Mouse (Mus musculus): ENCODE measurements around the gene Ikbke.

DNA sequence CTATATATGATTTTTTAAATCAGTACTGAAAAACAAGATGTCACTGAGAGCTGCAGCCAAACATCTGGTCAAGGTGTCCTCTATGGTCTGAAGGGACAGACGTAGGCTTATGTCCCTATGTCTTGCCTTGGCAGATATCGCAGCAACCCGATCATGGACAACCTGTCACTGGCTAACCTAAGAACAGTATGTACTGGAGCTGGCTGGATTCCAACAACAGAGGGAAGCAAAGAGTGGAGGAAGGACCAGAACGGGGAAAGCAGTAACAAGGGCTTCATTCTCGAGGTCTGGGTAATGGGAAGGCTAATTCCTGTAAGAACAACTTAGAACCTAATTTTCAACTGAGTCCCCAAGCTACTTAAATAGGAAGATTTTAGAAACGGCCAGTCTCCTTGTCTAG, 9.5 kb upstream of the Ikbke start:
- no peak for TF ChIP-seq POLR2A (IDR thresholded peaks at IDR 0.05; ENCODE audit: borderline replicate concordance, insufficient read depth, low read length)
- TF ChIP-seq CTCF (IDR thresholded peaks at IDR 0.05; ENCODE audit: borderline replicate concordance, insufficient read depth, low read depth, low read length): no peak
